Mouse (Mus musculus) C2C12 (cell line): Measurements from ENCODE around the gene Pde1b. TPM values are rescaled to one million over a fixed set of nuclear protein-coding genes. Genes with fewer than 3 reads are reported as not detected.

Experiments used
- H3K27me3 ChIP-seq: one replicate; pipeline ENCODE4 v1.6.1; 2011; ENCODE audit not compliant: control insufficient read depth, insufficient read depth, insufficient read length
- H3K36me3 ChIP-seq: one replicate; pipeline ENCODE4 v1.6.1; 2011; ENCODE audit not compliant: control insufficient read depth, insufficient read depth
- H3K4me3 ChIP-seq: one replicate; pipeline ENCODE4 v1.5.1; 2011; ENCODE audit warnings: mild to moderate bottlenecking, control low read depth; ENCODE audit not compliant: poor library complexity, insufficient read depth, severe bottlenecking
- H3K79me2 ChIP-seq: one replicate; pipeline ENCODE4 v1.6.1; 2011; ENCODE audit not compliant: control insufficient read depth, insufficient read depth
- H3K79me3 ChIP-seq: one replicate; pipeline ENCODE4 v1.6.1; 2011; ENCODE audit warnings: low read depth, control low read depth
- H3ac ChIP-seq: one replicate; pipeline ENCODE3; 2011; ENCODE audit warnings: low read depth; ENCODE audit not compliant: control insufficient read depth, insufficient read length
- CEBPB ChIP-seq: IDR thresholded peaks from one replicate; pipeline ENCODE4 v1.6.1; 2011; ENCODE audit warnings: low read depth, mild to moderate bottlenecking, control low read depth, moderate library complexity
- CTCF ChIP-seq: IDR thresholded peaks from one replicate; pipeline ENCODE4 v1.5.1; 2011; ENCODE audit not compliant: control insufficient read depth, insufficient read depth, insufficient read length
- FOSL1 ChIP-seq: IDR thresholded peaks from one replicate; pipeline ENCODE4 v1.8.0; 2011; ENCODE audit warnings: mild to moderate bottlenecking, low read length; ENCODE audit not compliant: poor library complexity, insufficient read depth, severe bottlenecking
- MAX ChIP-seq: IDR thresholded peaks from one replicate; pipeline ENCODE4 v1.6.1; 2011; ENCODE audit warnings: mild to moderate bottlenecking, control low read depth
- MYOD1 ChIP-seq: IDR thresholded peaks from one replicate; pipeline ENCODE4 v1.6.1; 2011; ENCODE audit warnings: low read depth; ENCODE audit not compliant: control insufficient read depth, insufficient read length
- MYOG ChIP-seq: IDR thresholded peaks from one replicate; pipeline ENCODE4 v1.6.1; 2011; ENCODE audit not compliant: control insufficient read depth, insufficient read length; ENCODE audit errors: extremely low read depth
- USF1 ChIP-seq: IDR thresholded peaks from one replicate; pipeline ENCODE4 v1.6.1; 2011; ENCODE audit warnings: low read depth, mild to moderate bottlenecking, control low read depth, moderate library complexity
- polyA plus RNA-seq: library from polyadenylated mRNA; unstranded; fragments of >200 nt; fragmentation: generic; extraction: Trizol; gene quantifications from one replicate; pipeline ENCODE4 v1.2.1, GENCODE M21; 2012; ENCODE audit warnings: missing spikeins

Pde1b gene
- polyA plus RNA-seq, 1 experiment = 1.6 TPM

DNA sequence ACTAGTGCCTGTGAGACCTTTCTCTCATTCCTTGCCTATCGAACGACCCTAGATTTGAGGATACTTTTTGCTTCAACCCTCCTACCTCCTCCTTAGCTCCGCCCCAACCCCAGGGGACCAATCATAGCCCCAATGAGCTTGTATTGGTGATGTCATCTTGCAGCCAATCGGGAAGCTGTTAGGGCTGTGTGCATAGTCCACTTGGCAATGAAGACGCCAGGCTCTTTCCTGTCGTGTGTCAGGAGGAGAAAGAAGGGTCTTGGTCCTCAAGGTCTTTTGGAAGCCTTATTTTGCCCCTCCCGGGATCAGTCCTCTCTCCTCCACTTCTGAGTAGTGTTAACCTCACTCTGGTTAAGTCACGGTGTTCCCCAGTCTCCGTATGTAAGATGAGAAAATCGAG lies 11.3 kb downstream of the Pde1b start:
- Histone ChIP-seq H3K27me3 (peaks cover 5% of the 10 kb centered on the region), H3ac (no peak overlapping the region), H3K79me2 (no peaks in the 10 kb centered on the region), H3K79me3 (no peaks in the 10 kb centered on the region), H3K4me3 (no peak overlapping the region), H3K36me3 (no peaks in the 10 kb centered on the region)
- TF ChIP-seq MAX (no peak), USF1 (no peak), MYOG (no peak)

DNA sequence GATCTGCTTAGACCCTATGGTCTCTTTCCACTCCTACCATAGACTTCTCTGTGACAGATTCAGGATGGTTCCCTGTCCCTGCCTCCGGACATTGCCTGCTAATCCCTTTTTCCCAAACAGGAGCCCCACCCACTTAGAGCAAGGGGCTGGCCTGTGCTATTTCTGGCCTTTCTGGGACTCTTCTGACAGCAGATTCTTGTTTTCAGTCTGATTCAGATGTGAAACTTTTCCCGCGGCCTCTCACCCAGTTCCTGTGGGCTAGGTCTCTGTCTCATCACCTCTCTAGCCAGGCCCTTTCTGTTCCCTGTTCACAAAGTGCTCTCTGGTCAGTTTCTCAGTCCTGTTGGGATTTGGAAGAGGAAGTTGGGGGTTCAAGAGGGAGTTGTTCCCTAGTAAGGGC lies 12.1 kb downstream of the Pde1b start:
- H3K79me2 ChIP-seq = no peaks in the 10 kb centered on the region
- no peaks in the 10 kb centered on the region for H3K79me3 ChIP-seq

DNA sequence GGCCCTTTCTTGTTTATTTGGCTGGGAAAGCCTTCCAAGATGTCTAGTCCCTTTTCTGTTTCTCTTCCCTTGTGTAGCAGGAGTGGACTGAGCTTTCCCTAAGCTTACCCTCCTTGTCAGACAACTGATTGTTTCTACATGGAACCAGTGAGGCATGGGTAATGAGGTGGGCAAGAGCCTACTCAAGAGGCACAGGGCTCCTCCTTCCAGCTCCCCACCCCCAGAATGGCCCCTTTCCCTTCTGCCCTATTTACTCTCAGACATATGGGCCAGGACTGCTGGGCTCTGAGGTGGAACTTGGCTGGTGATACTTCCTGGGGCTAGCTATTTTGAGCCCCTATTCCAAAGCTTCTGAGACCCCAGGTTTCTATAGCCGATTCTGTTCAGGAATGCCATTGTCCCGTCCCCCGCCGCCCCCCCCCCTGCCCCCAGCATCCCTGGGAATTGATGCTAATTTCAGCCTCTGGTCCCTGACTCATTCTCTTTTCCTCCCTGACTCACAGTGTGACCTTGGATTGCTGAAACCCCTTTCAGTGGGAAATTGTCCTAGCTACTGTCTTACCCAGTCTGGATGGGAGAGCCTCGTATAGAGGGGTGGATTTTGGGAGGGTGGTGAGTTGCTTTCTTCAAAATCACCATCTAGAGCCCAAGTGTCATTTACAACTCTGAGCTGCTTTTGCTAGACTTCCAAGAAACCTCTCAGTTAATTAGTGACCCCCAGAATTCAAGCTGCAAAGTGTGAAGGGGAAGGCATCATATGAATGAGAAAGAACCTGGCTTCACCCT lies 16.0 kb downstream of the Pde1b start:
- Histone ChIP-seq H3ac (no peak overlapping the region), H3K79me2 (no peaks in the 10 kb centered on the region), H3K4me3 (no peak overlapping the region), H3K36me3 (no peaks in the 10 kb centered on the region), H3K79me3 (no peaks in the 10 kb centered on the region), H3K27me3 (no peaks in the 10 kb centered on the region)
- no peak for TF ChIP-seq FOSL1
- TF ChIP-seq MYOG = no peak
- no peak for TF ChIP-seq CEBPB
- no peak for TF ChIP-seq CTCF
- no peak for TF ChIP-seq USF1
- TF ChIP-seq MAX = no peak
- no peak for TF ChIP-seq MYOD1

More for the DNA sequence above, 12.1 kb downstream of the Pde1b start:
- no peak overlapping the region for H3K4me3 ChIP-seq
- no peak for TF ChIP-seq MYOG
- TF ChIP-seq CTCF = no peak
- no peak for TF ChIP-seq MYOD1
- TF ChIP-seq CEBPB = no peak
- no peak for TF ChIP-seq MAX
- TF ChIP-seq USF1 = no peak
- TF ChIP-seq FOSL1 = no peak
- H3K27me3 ChIP-seq = peaks cover 5% of the 10 kb centered on the region
- no peaks in the 10 kb centered on the region for H3K36me3 ChIP-seq
- H3ac ChIP-seq = no peak overlapping the region

DNA sequence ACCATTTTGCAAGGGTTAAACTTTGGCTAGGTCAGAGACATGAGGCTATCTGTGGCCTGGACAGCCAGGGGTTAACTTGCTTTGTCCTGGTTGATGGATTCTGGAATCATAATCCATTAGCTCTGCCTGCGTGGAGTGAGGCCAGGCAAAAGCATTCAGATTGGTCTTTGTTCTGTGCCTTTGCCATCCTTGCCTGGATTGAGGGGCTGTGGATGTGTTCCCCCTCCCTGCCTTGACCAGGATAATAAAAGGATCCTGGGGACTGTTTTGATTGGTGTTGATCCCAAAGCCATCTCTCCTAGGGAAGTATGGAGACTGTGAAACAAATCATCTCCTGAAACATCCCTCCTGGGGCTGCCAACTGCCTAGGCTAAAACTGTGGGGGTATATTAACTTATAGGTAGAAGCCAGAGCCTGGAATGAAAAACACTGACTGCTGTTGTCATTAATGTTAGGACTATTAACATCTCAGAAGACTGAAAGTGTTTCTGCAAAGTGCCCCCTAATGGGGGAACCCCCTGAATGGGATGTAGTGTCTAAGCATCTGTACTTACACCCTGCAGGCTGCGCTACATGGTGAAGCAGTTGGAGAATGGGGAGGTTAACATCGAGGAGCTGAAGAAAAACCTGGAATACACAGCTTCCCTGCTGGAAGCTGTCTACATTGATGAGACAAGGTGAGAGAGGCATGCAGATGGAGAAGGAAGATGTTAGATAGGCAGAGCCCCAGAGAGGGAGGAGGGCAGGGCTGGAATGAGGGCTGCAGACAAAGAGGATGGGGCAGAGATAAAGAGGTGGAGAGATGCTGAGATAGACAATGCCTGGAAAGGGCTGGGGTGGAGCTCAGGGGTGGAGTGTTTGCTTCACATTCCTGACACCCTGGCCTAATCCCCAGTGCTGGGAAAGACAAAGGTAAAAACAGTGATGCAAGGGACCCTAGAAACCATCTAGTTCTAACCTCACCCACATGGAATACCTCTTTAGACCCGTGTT lies 16.8 kb downstream of the Pde1b start:
- Histone ChIP-seq H3ac (no peak overlapping the region), H3K79me2 (no peaks in the 10 kb centered on the region), H3K36me3 (no peaks in the 10 kb centered on the region), H3K4me3 (no peak overlapping the region), H3K27me3 (no peaks in the 10 kb centered on the region), H3K79me3 (no peaks in the 10 kb centered on the region)
- no peak for TF ChIP-seq MYOD1
- TF ChIP-seq FOSL1 = no peak
- no peak for TF ChIP-seq MYOG
- no peak for TF ChIP-seq MAX
- TF ChIP-seq CTCF = no peak

DNA sequence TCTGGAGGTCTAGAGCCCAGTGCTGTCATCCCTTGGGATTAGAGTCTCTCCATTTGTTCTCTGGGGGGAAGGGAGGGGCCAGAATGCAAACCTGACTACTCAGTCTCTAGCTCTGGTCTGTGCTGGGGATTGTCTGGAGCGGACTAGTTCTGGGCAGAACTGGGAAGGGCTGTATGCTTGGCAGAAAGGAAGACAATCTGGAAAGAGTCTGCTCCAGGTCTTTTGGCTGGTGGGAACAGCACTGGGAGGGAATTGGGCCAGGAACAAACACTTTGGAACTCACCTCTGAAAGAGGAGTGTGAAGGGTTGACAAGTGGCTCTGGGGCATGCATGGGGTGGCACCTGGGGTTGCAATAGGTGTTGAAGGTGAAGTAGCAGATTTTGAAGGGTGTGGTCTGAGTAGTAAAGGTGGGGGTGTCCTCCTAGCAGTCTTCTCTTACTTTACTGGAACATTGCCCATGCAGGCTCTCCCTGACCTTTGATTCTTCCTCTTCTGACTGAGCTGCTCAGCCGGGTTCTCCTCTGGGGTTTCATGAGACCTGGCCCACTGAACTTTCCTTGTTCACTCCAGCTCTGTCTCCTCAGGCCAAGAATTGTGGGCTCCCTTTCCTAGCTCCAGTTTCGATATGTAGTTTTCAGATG lies 19.7 kb downstream of the Pde1b start:
- Histone ChIP-seq H3K79me3 (no peaks in the 10 kb centered on the region), H3K27me3 (no peaks in the 10 kb centered on the region), H3K79me2 (no peaks in the 10 kb centered on the region), H3K36me3 (no peaks in the 10 kb centered on the region), H3K4me3 (no peak overlapping the region), H3ac (no peak overlapping the region)
- TF ChIP-seq MYOD1 = no peak
- no peak for TF ChIP-seq USF1
- no peak for TF ChIP-seq CTCF
- no peak for TF ChIP-seq MYOG
- no peak for TF ChIP-seq MAX
- TF ChIP-seq CEBPB = no peak
- TF ChIP-seq FOSL1 = no peak
